Mouse (Mus musculus) testis, adult 2 months (tissue): ENCODE measurements around the gene Dstyk.

Experiments used
- CTCF ChIP-seq: fragments of 200-500 bp; IDR thresholded peaks from 2 replicates; pipeline ENCODE4 v1.5.1; 2012; ENCODE audit warnings: low read depth, mild to moderate bottlenecking, inconsistent platforms, low read length, moderate library complexity; ENCODE audit not compliant: control insufficient read depth, insufficient read depth, insufficient replicate concordance
- POLR2A ChIP-seq: fragments of 200-500 bp; IDR thresholded peaks from 2 replicates; pipeline ENCODE4 v1.6.1; 2012; ENCODE audit warnings: low read depth, mild to moderate bottlenecking, inconsistent platforms, low read length, moderate library complexity; ENCODE audit not compliant: control insufficient read depth

DNA sequence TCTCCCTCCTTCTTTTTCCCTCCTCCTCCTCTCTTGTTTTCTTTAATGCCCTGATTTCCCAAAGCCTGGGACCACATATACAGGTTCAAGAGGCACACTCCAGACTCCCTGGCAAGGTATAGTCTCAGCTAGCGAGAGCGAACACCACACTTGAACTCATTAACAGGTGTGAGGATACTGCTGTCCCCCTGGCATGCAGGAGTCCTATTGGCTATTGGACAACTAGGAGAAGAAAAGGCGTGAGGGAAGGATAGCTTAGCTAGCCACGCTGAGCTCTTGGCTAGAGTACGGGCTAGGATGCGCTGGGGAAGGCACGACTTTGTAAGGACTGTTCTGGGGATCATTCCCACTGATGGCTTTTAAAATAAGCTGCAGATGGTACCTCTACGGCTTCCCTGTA, 94.8 kb downstream of the Dstyk start:
- TF ChIP-seq CTCF (no peak), POLR2A (no peak)
